Mouse (Mus musculus): ENCODE results near the gene Alg13.

DNA sequence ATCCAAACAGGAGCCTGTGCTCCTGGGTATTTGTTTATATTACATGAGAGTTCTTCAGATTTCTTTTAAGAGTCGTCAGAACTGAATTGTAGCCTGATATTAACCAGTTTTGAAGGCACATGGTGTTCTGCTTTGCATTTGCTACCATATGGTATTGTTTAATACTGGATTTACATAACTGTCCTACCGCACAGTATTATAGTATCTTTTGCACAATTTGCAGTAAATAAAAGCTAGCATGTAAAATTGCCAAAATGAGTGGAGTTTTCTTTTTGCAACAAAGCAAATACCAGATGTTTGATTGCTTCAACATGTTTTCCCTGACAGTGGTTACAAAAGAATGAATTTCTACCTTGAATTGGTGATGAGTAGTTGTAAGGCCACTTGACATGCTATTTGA is 56.6 kb downstream of the Alg13 start:
- TF ChIP-seq GATA1 (IDR thresholded peaks at IDR 0.05; ENCODE audit: low read length), result no peak
- no peak for TF ChIP-seq TAL1 (IDR thresholded peaks at IDR 0.05; ENCODE audit: low read length)
